Mouse (Mus musculus) heart, adult 2 months (tissue): ENCODE data around the gene Atrip.

Source experiments
- CTCF ChIP-seq: fragments of 200-600 bp; IDR thresholded peaks from 2 replicates; pipeline ENCODE4 v1.8.1; 2022; ENCODE audit warnings: antibody characterized with exemption, mild to moderate bottlenecking, moderate library complexity
- EP300 ChIP-seq: fragments of 200-500 bp; IDR thresholded peaks from 2 replicates; pipeline ENCODE4 v1.6.1; 2011; ENCODE audit warnings: low read depth, low read length, control low read depth; ENCODE audit not compliant: insufficient read depth
- POLR2A ChIP-seq: fragments of 200-500 bp; IDR thresholded peaks from 2 replicates; pipeline ENCODE4 v1.6.1; 2011; ENCODE audit warnings: mild to moderate bottlenecking, low read depth, low read length, control low read depth; ENCODE audit not compliant: insufficient read depth

- TF ChIP-seq EP300 = no peak
- no peak for TF ChIP-seq POLR2A
- no peak for TF ChIP-seq CTCF
These were observed 16.5 kb upstream of the Atrip start for GRCm38 (mm10) chr9:109090446-109090845.
